Mouse (Mus musculus): Measurements from ENCODE around the gene Gm20481. TPM values are rescaled to one million over a fixed set of nuclear protein-coding genes. Genes with fewer than 3 reads are reported as not detected.
"Not testable (repeated sequence)": the region's sequence is repeated elsewhere in the genome, so short reads cannot be mapped to it uniquely, and the experiment has no call there.

Gm20481 gene
- polyA plus RNA-seq, 1 experiment, result not detected

GRCm38 (mm10) chr17:34964640-34965049 is 5.1 kb upstream of the Gm20481 start:
- TF ChIP-seq SRF (IDR thresholded peaks at IDR 0.05; ENCODE audit: control insufficient read depth, insufficient read length, low read depth), result no peak
- H3K79me2 ChIP-seq (ENCODE audit: control insufficient read depth, insufficient read depth), result no peaks in the 10 kb centered on the region
- no peaks in the 10 kb centered on the region for H3K27me3 ChIP-seq (ENCODE audit: control insufficient read depth, insufficient read depth, insufficient read length)
- no peak overlapping the region for H3K4me2 ChIP-seq (ENCODE audit: low read depth)
- H3K36me3 ChIP-seq (ENCODE audit: control insufficient read depth, insufficient read depth), result no peaks in the 10 kb centered on the region
- H3K4me3 ChIP-seq, result no peak overlapping the region
- H3ac ChIP-seq (ENCODE audit: control insufficient read depth, insufficient read length), result no peak overlapping the region

- Histone ChIP-seq H3K27me3 (ENCODE audit: control insufficient read depth, insufficient read depth, insufficient read length) (no peaks in the 10 kb centered on the region), H3K4me3 (no peak overlapping the region), H3K79me2 (ENCODE audit: control insufficient read depth, insufficient read depth) (no peaks in the 10 kb centered on the region), H3K4me2 (ENCODE audit: low read depth) (peak overlapping the region; percentile 56), H3K36me3 (ENCODE audit: control insufficient read depth, insufficient read depth) (no peaks in the 10 kb centered on the region), H3ac (ENCODE audit: control insufficient read depth, insufficient read length) (no peak overlapping the region)
- no peak for TF ChIP-seq CEBPB (IDR thresholded peaks at IDR 0.05; ENCODE audit: insufficient read depth, poor library complexity, severe bottlenecking)
- TF ChIP-seq MYOG (IDR thresholded peaks at IDR 0.05; ENCODE audit: control insufficient read depth in 1 of 3, insufficient read depth in 1 of 3, insufficient read length in 2 of 3, low read depth in 2 of 3), result no peak
- TF ChIP-seq USF1 (IDR thresholded peaks at IDR 0.05; ENCODE audit: low read depth), result no peak
- no peak for TF ChIP-seq TCF3 (IDR thresholded peaks at IDR 0.05; ENCODE audit: insufficient read length, low read depth)
- TF ChIP-seq MAX (IDR thresholded peaks at IDR 0.05; ENCODE audit: low read depth), result no peak
- no peak for TF ChIP-seq TCF12 (IDR thresholded peaks at IDR 0.05; ENCODE audit: insufficient read depth, poor library complexity, severe bottlenecking)
- TF ChIP-seq SRF (IDR thresholded peaks at IDR 0.05; ENCODE audit: control insufficient read depth, insufficient read length, low read depth), result no peak
Measured at GRCm38 (mm10) chr17:34965627-34966026, 4.1 kb upstream of the Gm20481 start.

- H3K79me2 ChIP-seq (ENCODE audit: control insufficient read depth, insufficient read depth); H3K4me3 ChIP-seq; H3ac ChIP-seq (ENCODE audit: control insufficient read depth, insufficient read length); H3K4me2 ChIP-seq (ENCODE audit: low read depth); H3K27me3 ChIP-seq (ENCODE audit: control insufficient read depth, insufficient read depth, insufficient read length); H3K36me3 ChIP-seq (ENCODE audit: control insufficient read depth, insufficient read depth): not testable (repeated sequence)
Measured at GRCm38 (mm10) chr17:34970850-34971249, 1.1 kb downstream of the Gm20481 start.

- H3K36me3 ChIP-seq (ENCODE audit: control insufficient read depth, insufficient read depth); H3K4me2 ChIP-seq (ENCODE audit: low read depth); H3K27me3 ChIP-seq (ENCODE audit: control insufficient read depth, insufficient read depth, insufficient read length); H3K79me2 ChIP-seq (ENCODE audit: control insufficient read depth, insufficient read depth); H3ac ChIP-seq (ENCODE audit: control insufficient read depth, insufficient read length): not testable (repeated sequence)
- H3K4me3 ChIP-seq, result peak overlapping the region; percentile 12
Measured at GRCm38 (mm10) chr17:34971694-34972068, 2.0 kb downstream of the Gm20481 start.

DNA sequence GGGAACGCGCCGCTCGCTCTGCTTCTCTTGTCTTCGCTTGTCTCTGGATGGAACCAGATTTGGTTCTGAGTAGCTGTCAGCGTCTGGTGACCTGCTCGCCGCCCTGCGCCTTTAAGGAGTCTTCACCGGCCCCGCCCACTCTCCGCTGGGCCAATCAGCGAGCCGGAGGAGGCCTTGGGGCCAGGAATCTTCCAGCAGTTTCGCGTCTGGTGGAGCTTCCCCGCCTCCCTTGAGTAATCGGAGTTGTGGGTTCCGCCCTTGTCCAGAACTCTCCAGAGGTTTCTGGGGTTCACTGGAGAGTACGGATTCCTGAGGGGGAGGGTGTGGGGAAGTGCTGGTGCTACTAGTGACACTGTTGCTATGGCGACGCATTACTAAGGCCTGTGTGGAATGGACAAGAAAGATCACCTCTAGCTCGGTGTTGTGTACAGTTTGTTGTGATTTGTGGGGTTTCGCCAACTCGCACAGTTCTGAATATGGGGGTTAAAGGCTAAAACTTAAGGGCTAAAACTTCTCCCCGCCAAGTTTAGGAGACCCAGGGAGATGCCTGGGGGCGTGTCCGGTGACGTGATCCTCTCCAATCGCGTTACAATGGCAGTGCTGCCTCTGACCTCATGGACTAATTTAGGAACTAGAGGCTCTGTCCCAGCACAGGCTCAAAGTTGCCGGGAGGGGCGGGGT is 2.5 kb downstream of the Gm20481 start, which contains the start of the genes Hspa1a and Hspa1l:
Hspa1a (minus strand) TSS at position 88 of the 681 bp plus-strand sequence.
Hspa1l (plus strand) TSS at position 635 of the 681 bp plus-strand sequence.
- H3K4me2 ChIP-seq (ENCODE audit: low read depth), result peak within 1 kb of the TSS; percentile 39
- peak within 1 kb of the TSS; percentile 12 for H3K4me3 ChIP-seq
- H3K79me2 ChIP-seq (ENCODE audit: control insufficient read depth, insufficient read depth); H3K27me3 ChIP-seq (ENCODE audit: control insufficient read depth, insufficient read depth, insufficient read length); H3K36me3 ChIP-seq (ENCODE audit: control insufficient read depth, insufficient read depth); H3ac ChIP-seq (ENCODE audit: control insufficient read depth, insufficient read length): not testable (repeated sequence)

DNA sequence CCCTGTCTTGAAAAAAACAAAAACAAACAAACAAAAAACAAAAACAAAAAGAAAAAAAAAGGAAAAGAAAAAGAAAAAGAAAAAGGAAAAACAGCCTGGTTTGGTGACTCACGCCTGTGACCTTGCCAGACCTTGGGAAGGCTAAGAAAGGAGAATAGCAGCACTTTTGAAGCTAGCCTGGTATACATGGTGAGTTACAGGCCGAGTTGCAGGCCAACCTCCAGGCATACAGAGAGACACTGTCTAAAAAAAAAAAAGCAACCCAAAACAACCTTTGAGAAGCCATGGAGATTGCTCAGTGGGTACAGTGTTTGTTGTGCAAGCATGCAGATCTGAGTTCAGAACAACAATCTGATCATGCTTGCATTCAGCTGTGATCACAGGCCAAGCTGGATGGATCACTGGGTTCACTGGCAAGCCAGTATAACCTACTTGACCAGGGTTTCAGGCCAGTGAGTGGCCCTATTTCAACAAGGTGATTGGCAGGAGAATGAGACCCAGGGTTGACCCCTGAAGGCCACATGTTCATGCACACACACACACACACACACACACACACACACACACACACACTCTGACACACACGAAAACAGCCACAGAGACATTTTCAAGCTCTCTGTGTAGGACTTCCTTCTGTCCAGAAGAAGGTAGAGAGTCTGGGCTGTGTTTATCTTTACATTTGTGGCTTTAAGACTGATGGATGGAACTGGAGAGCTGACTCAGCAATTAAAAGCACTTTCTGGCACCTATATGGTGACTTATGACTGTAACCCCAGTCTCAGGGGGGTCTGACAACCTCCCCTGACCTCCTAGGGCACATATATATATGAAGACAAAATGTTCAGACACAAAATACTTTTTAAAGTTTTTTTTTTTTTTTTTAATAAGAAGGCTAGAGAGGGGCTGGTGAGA is 6.1 kb downstream of the Gm20481 start:
- Histone ChIP-seq H3K4me3 (no peak overlapping the region), H3ac (ENCODE audit: control insufficient read depth, insufficient read length) (no peak overlapping the region), H3K4me2 (ENCODE audit: low read depth) (no peak overlapping the region), H3K36me3 (ENCODE audit: control insufficient read depth, insufficient read depth) (no peaks in the 10 kb centered on the region), H3K27me3 (ENCODE audit: control insufficient read depth, insufficient read depth, insufficient read length) (no peaks in the 10 kb centered on the region), H3K79me2 (ENCODE audit: control insufficient read depth, insufficient read depth) (peaks cover 8% of the 10 kb centered on the region)
- TF ChIP-seq CEBPB (IDR thresholded peaks at IDR 0.05; ENCODE audit: insufficient read depth, poor library complexity, severe bottlenecking), result no peak
- TF ChIP-seq REST (IDR thresholded peaks at IDR 0.05; ENCODE audit: insufficient read depth, insufficient read length), result no peak
- TF ChIP-seq TCF12 (IDR thresholded peaks at IDR 0.05; ENCODE audit: insufficient read depth, poor library complexity, severe bottlenecking), result no peak
- no peak for TF ChIP-seq MAX (IDR thresholded peaks at IDR 0.05; ENCODE audit: low read depth)
- no peak for TF ChIP-seq POLR2A (IDR thresholded peaks at IDR 0.05; ENCODE audit: insufficient read length, low read depth)
- TF ChIP-seq USF1 (IDR thresholded peaks at IDR 0.05; ENCODE audit: low read depth), result no peak
- no peak for TF ChIP-seq E2F4 (IDR thresholded peaks at IDR 0.05; ENCODE audit: insufficient read depth)
- no peak for TF ChIP-seq TCF3 (IDR thresholded peaks at IDR 0.05; ENCODE audit: insufficient read length, low read depth)
- no peak for TF ChIP-seq MYOD1 (IDR thresholded peaks at IDR 0.05; ENCODE audit: control insufficient read depth in 1 of 3, insufficient read length in 2 of 3, low read depth in 2 of 3)
- no peak for TF ChIP-seq MYOG (IDR thresholded peaks at IDR 0.05; ENCODE audit: control insufficient read depth in 1 of 3, insufficient read depth in 1 of 3, insufficient read length in 2 of 3, low read depth in 2 of 3)
- TF ChIP-seq POLR2AphosphoS2 (IDR thresholded peaks at IDR 0.05; ENCODE audit: insufficient read length, low read depth), result no peak
- TF ChIP-seq SRF (IDR thresholded peaks at IDR 0.05; ENCODE audit: control insufficient read depth, insufficient read length, low read depth), result no peak

Measured in myocyte (in vitro differentiated cells).